Mouse (Mus musculus): ENCODE measurements at regions not wholly inside any gene's neighbourhood (a gene's known extent, or its start where the extent isn't known, plus 50 kb on each side); places are given as distances from the start of the nearest gene placed in this dataset.

DNA sequence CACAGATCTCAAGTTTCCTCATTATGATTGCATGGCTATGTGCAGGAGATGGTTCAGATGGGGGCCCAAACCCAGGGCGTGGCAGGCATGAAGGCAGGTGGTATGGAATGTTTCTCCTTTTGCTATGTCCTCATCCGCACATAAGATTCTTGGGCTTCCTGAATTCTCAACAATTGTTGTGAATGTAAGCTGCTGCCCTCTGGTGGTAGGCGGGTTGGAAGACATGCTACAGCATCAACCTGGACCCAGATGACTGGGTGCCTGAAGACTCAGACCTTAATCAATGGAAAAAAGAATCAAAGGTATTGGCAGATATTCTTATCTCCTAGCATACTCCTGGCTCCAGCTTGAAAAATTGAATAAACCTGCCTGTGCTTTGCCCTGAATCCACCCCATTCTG is 211.3 kb upstream of the Gm4985 start:
- peak; percentile 3 to 60 for DNase-seq

DNA sequence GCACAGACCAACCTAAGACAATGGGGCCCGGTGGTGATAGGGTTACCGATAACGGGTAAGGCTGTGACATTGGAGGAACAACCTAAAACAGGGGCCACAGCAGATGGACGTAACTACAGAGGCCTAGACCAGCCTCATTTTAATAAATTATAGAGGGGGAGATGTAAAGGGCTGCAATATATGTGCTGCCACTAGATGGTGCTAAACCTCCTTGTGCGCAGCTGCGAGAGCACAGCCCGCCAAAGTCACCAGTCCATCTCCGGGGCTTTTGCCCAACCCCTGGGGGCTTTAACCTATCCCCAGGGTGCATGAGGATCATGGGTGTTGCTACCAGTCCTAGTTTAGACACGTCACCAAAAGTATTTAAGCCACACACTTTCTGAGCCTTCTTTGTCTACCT is 202.9 kb upstream of the Gm4985 start:
- peak; percentile 2 to 31 for DNase-seq

DNA sequence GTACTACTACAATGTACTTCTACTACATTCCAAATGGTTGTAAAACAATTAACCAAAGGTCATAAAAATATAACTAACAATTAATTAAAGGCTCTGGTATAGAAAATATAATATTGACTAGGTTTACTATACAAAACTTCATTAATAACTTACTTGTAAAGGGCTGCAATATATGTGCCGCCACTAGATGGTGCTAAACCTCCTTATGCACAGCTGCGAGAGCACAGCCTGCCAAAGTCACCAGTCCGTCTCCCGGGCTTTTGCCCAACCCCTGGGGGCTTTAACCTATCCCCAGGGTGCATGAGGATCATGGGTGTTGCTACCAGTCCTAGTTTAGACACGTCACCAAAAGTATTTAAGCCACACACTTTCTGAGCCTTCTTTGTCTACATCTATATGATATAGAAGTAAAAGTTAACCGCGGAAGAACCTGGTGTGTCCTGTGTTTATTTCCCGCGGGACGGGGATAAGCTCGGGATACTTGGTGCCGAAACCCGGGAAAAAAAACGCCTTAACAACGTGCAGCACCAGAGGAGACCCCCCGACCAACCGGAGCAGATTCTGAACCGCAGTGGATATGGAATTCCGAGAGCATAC is 194.6 kb upstream of the Gm4985 start:
- DNase-seq = peak; percentile 2 to 53

Measured in kidney, postnatal 36 days (tissue).